Comparison of ENCODE assay signal across 8 mouse cellular contexts in the genomic region with DNA sequence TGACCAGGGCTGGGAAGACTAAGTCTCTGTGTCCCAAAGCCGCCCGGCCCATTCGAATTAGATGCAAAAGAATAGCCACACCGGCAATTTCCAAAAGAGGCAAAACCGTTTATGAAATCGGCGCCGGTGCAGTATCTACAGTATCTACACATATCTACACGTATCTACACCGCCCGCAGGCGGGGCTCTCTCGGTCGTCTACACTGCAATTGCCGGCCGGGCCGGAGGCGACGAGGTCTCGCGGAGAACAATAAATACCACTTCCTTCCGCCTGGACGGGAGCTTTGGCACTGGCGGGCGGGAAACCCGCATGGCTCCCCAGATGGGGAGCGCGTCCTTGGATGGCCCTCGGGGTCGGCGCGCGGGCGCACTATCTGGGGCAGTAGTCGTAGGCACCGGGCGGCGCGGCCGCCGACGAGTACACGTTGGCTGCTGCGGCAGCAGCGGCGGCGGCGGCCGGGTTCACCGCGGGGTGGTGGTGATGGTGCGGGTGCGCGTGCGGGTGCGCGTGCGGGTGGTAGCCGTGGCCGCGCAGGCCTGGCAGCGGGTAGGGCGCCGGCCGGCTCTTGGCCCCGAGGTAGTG. TPM values are rescaled to one million over a fixed set of nuclear protein-coding genes. Genes with fewer than 3 reads are reported as not detected.
DNase-seq lines count a peak whose midpoint lies in the region; ATAC-seq lines count a peak whose summit lies in the region.

No protein-coding gene starts in this region.

- H3K4me1 ChIP-seq in megakaryocyte, embryonic 14.5 days: peaks cover 47% of the 10 kb centered on the region
- H3K4me1 ChIP-seq in embryonic facial prominence, embryonic 15.5 days: peaks cover 39% of the 10 kb centered on the region
- H3K4me1 ChIP-seq in intestine, embryonic 14.5 days (replicated peaks; ENCODE audit: control insufficient read depth, insufficient read depth, low read length): peaks cover 12% of the 10 kb centered on the region; the same call in 1 of the 2 replicates
- H3K4me1 ChIP-seq in midbrain, embryonic 11.5 days (ENCODE audit: control insufficient read depth, insufficient read depth, low read length): peaks cover 16% of the 10 kb centered on the region

- H3K4me2 ChIP-seq in embryonic facial prominence, embryonic 15.5 days (replicated peaks): peak overlapping the region; percentile 78
- peak overlapping the region; percentile 54 for H3K4me2 ChIP-seq in intestine, embryonic 14.5 days (ENCODE audit: low read length)
- H3K4me2 ChIP-seq in midbrain, embryonic 11.5 days: peak overlapping the region; percentile 38

- DNase-seq in intestine, embryonic 14.5 days (ENCODE audit: low spot score): peak; percentile 77
- DNase-seq in midbrain, embryonic 11.5 days (ENCODE audit: low spot score, missing footprints): peak; percentile 95
- no peak for DNase-seq in adipocyte (ENCODE audit: low spot score)
- DNase-seq in layer of hippocampus, adult 8-10 months (ENCODE audit: low spot score in 2 of 2): no peak
- no peak for DNase-seq in layer of hippocampus, adult 9-11 months

- peaks cover 96% of the 10 kb centered on the region for H3K27me3 ChIP-seq in megakaryocyte, embryonic 14.5 days (replicated peaks)
- H3K27me3 ChIP-seq in embryonic facial prominence, embryonic 15.5 days: peaks cover 76% of the 10 kb centered on the region
- peaks cover 81% of the 10 kb centered on the region for H3K27me3 ChIP-seq in intestine, embryonic 14.5 days (replicated peaks; ENCODE audit: control insufficient read depth, insufficient read depth, low read length)
- peaks cover 82% of the 10 kb centered on the region for H3K27me3 ChIP-seq in midbrain, embryonic 11.5 days (ENCODE audit: control insufficient read depth, insufficient read depth, low read length)

- H3K4me3 ChIP-seq in megakaryocyte, embryonic 14.5 days (replicated peaks): peak overlapping the region; percentile 82
- H3K4me3 ChIP-seq in embryonic facial prominence, embryonic 15.5 days (replicated peaks): peak overlapping the region; percentile 43
- H3K4me3 ChIP-seq in intestine, embryonic 14.5 days (ENCODE audit: low read depth, low read length): peak overlapping the region; percentile 33
- peak overlapping the region; percentile 28 for H3K4me3 ChIP-seq in midbrain, embryonic 11.5 days (ENCODE audit: low read depth, low read length)

- no peaks in the 10 kb centered on the region for H3K36me3 ChIP-seq in megakaryocyte, embryonic 14.5 days (replicated peaks; ENCODE audit: low read length)
- no peaks in the 10 kb centered on the region for H3K36me3 ChIP-seq in embryonic facial prominence, embryonic 15.5 days
- no peaks in the 10 kb centered on the region for H3K36me3 ChIP-seq in intestine, embryonic 14.5 days (ENCODE audit: control insufficient read depth, insufficient read depth, low read length)
- H3K36me3 ChIP-seq in midbrain, embryonic 11.5 days (ENCODE audit: control insufficient read depth, insufficient read depth, low read length): no peaks in the 10 kb centered on the region

- 3% methylated on average over 62 of the region's 66 CpGs for WGBS in embryonic facial prominence, embryonic 15.5 days
- WGBS in intestine, embryonic 14.5 days: under 1% methylated on average over 65 of the region's 66 CpGs
- under 1% methylated on average over 54 of the region's 66 CpGs for WGBS in midbrain, embryonic 11.5 days

- no peak overlapping the region for H3K27ac ChIP-seq in embryonic facial prominence, embryonic 15.5 days (replicated peaks)
- H3K27ac ChIP-seq in intestine, embryonic 14.5 days (ENCODE audit: low read depth): no peak overlapping the region
- no peak overlapping the region for H3K27ac ChIP-seq in midbrain, embryonic 11.5 days (ENCODE audit: low read depth, low read length)

- peak overlapping the region; percentile 21; the same call in 1 of the 2 replicates for H3K9ac ChIP-seq in embryonic facial prominence, embryonic 15.5 days
- H3K9ac ChIP-seq in intestine, embryonic 14.5 days (ENCODE audit: low read length): no peak overlapping the region
- no peak overlapping the region for H3K9ac ChIP-seq in midbrain, embryonic 11.5 days (ENCODE audit: low read length)

- 0 out of 2 replicates have a peak, but pooled peaks cover 6% of the 10 kb centered on the region for H3K9me3 ChIP-seq in megakaryocyte, embryonic 14.5 days
- no peaks in the 10 kb centered on the region for H3K9me3 ChIP-seq in embryonic facial prominence, embryonic 15.5 days (replicated peaks)
- no peaks in the 10 kb centered on the region for H3K9me3 ChIP-seq in intestine, embryonic 14.5 days (ENCODE audit: control insufficient read depth, low read length)
- no peaks in the 10 kb centered on the region for H3K9me3 ChIP-seq in midbrain, embryonic 11.5 days (ENCODE audit: control insufficient read depth, low read length)

- no peak for ATAC-seq in megakaryocyte, adult 5-6 weeks (ENCODE audit: poor library complexity, severe bottlenecking)
- no peak for ATAC-seq in embryonic facial prominence, embryonic 15.5 days (ENCODE audit: insufficient number of reproducible peaks, low FRiP score, low TSS enrichment, low read depth)
- 0 out of 2 replicates have a peak, but pooled peaks have one; percentile 16 for ATAC-seq in intestine, embryonic 14.5 days (replicated peaks; ENCODE audit: low FRiP score, low TSS enrichment, low read depth)
- no peak for ATAC-seq in midbrain, embryonic 11.5 days (ENCODE audit: low FRiP score)

RNA-seq across cellular contexts. Expression of a gene that starts 8.8 kb away (rescaled TPM):
- not detected in 2 replicates for polyA plus RNA-seq in megakaryocyte, embryonic 14.5 days (2012; ENCODE audit: insufficient read depth, low replicate concordance)
- total RNA-seq in megakaryocyte, adult 5-6 weeks (2015): not detected in 2 replicates
- not detected in 2 replicates for total RNA-seq in megakaryocyte, adult 5-6 weeks (2017)
- polyA plus RNA-seq in embryonic facial prominence, embryonic 15.5 days (2015; fragmentation: Nextera tagmentation; extraction: Ambion mirVana): 24.0 and 24.3 TPM in 2 replicates
- polyA plus RNA-seq in intestine, embryonic 14.5 days (2014; fragmentation: Nextera tagmentation; extraction: Ambion mirVana): 0.14 and 0.22 TPM in 2 replicates
- polyA plus RNA-seq in midbrain, embryonic 11.5 days (2014; fragmentation: Nextera tagmentation; extraction: Ambion mirVana): 0.63 and 0.87 TPM in 2 replicates
- 1 to 10 TPM in 3 of 4 experiments, under 1 TPM in 1; 0.70 to 1.7 (median 1.3) TPM for total RNA-seq in layer of hippocampus, adult 8-10 months (2022)

RNA-seq across cellular contexts. Expression of a gene that starts 40.5 kb away (rescaled TPM):
- polyA plus RNA-seq in megakaryocyte, embryonic 14.5 days (2012; ENCODE audit: insufficient read depth, low replicate concordance): 3,910 and 6,936 TPM in 2 replicates
- total RNA-seq in megakaryocyte, adult 5-6 weeks (2015): 0.38 and 0.55 TPM in 2 replicates
- 0.70 TPM in 1 of 2 replicates, not detected in the other for total RNA-seq in megakaryocyte, adult 5-6 weeks (2017)
- 2.6 and 2.8 TPM in 2 replicates for polyA plus RNA-seq in embryonic facial prominence, embryonic 15.5 days (2015; fragmentation: Nextera tagmentation; extraction: Ambion mirVana)
- 1.9 and 2.0 TPM in 2 replicates for polyA plus RNA-seq in intestine, embryonic 14.5 days (2014; fragmentation: Nextera tagmentation; extraction: Ambion mirVana)
- 6.4 and 6.5 TPM in 2 replicates for polyA plus RNA-seq in midbrain, embryonic 11.5 days (2014; fragmentation: Nextera tagmentation; extraction: Ambion mirVana)
- total RNA-seq in layer of hippocampus, adult 8-10 months (2022): 1 to 10 TPM in 1 of 4 experiments, under 1 TPM in 1, not detected in 2; 0.63 to 1.4 TPM

RNA-seq across cellular contexts. Expression of a gene that starts 44.5 kb away (rescaled TPM):
- polyA plus RNA-seq in megakaryocyte, embryonic 14.5 days (2012; ENCODE audit: insufficient read depth, low replicate concordance): 1.0 TPM in 1 of 2 replicates, not detected in the other
- total RNA-seq in megakaryocyte, adult 5-6 weeks (2015): 1.7 and 2.9 TPM in 2 replicates
- 0.61 and 3.2 TPM in 2 replicates for total RNA-seq in megakaryocyte, adult 5-6 weeks (2017)
- polyA plus RNA-seq in embryonic facial prominence, embryonic 15.5 days (2015; fragmentation: Nextera tagmentation; extraction: Ambion mirVana): 7.2 and 7.8 TPM in 2 replicates
- polyA plus RNA-seq in intestine, embryonic 14.5 days (2014; fragmentation: Nextera tagmentation; extraction: Ambion mirVana): 2.0 and 2.2 TPM in 2 replicates
- polyA plus RNA-seq in midbrain, embryonic 11.5 days (2014; fragmentation: Nextera tagmentation; extraction: Ambion mirVana): 1.7 and 3.3 TPM in 2 replicates
- 100 to 1,000 TPM; 169 to 200 (median 179) TPM for total RNA-seq in layer of hippocampus, adult 8-10 months (2022)

RNA-seq across cellular contexts. Expression of a gene that starts 48.0 kb away (rescaled TPM):
- 8.0 and 10.3 TPM in 2 replicates for polyA plus RNA-seq in megakaryocyte, embryonic 14.5 days (2012; ENCODE audit: insufficient read depth, low replicate concordance)
- total RNA-seq in megakaryocyte, adult 5-6 weeks (2015): 19.5 and 23.5 TPM in 2 replicates
- total RNA-seq in megakaryocyte, adult 5-6 weeks (2017): 11.6 and 17.0 TPM in 2 replicates
- polyA plus RNA-seq in embryonic facial prominence, embryonic 15.5 days (2015; fragmentation: Nextera tagmentation; extraction: Ambion mirVana): 51.1 and 64.8 TPM in 2 replicates
- polyA plus RNA-seq in intestine, embryonic 14.5 days (2014; fragmentation: Nextera tagmentation; extraction: Ambion mirVana): 29.3 and 29.9 TPM in 2 replicates
- polyA plus RNA-seq in midbrain, embryonic 11.5 days (2014; fragmentation: Nextera tagmentation; extraction: Ambion mirVana): 40.7 and 52.0 TPM in 2 replicates
- total RNA-seq in layer of hippocampus, adult 8-10 months (2022): 100 to 1,000 TPM; 499 to 528 (median 503) TPM

Comparison
In these comparisons a context has a peak if more than half of its experiments do, and no peak if none do; other contexts are left out.
1. H3K4me3 ChIP-seq: peak in every context shown above with its lines; median percentile 82 in megakaryocyte, embryonic 14.5 days; 43 in embryonic facial prominence, embryonic 15.5 days; 33 in intestine, embryonic 14.5 days; 28 in midbrain, embryonic 11.5 days.
2. DNase-seq: peak in intestine, embryonic 14.5 days (single experiment) and midbrain, embryonic 11.5 days (single experiment); none in adipocyte (single experiment), layer of hippocampus, adult 8-10 months (0 of 2) and layer of hippocampus, adult 9-11 months (single experiment).
3. RNA of a gene that starts 8.8 kb away (polyA plus RNA-seq): 24.0 to 24.3 TPM in embryonic facial prominence, embryonic 15.5 days; 0.63 to 0.87 TPM in midbrain, embryonic 11.5 days, 0.14 to 0.22 TPM in intestine, embryonic 14.5 days and not detected in megakaryocyte, embryonic 14.5 days; every median in the first group is over 10 times any median in the second.
4. RNA of a gene that starts 40.5 kb away (polyA plus RNA-seq): 3,910 to 6,936 TPM in megakaryocyte, embryonic 14.5 days; 6.4 to 6.5 TPM in midbrain, embryonic 11.5 days, 2.6 to 2.8 TPM in embryonic facial prominence, embryonic 15.5 days and 1.9 to 2.0 TPM in intestine, embryonic 14.5 days; every median in the first group is over 100 times any median in the second.
5. Peak in every context shown above with its lines, with median percentiles within 50 percentile points of each other: H3K4me2 ChIP-seq.